Mouse (Mus musculus): ENCODE measurements around the gene Slc9a3r1.

- TF ChIP-seq CTCF (IDR thresholded peaks at IDR 0.05; ENCODE audit: borderline replicate concordance, extremely low read depth, insufficient read depth, insufficient read length) (no peak), POLR2A (IDR thresholded peaks at IDR 0.05; ENCODE audit: borderline replicate concordance, extremely low read depth, insufficient read depth, insufficient read length, poor library complexity, severe bottlenecking) (no peak)
These were observed 34.7 kb upstream of the Slc9a3r1 start for GRCm38 (mm10) chr11:115128483-115128882.
